Mouse (Mus musculus) midbrain, embryonic 11.5 days (tissue): ENCODE measurements around the gene Specc1l. TPM values are rescaled to one million over a fixed set of nuclear protein-coding genes. Genes with fewer than 3 reads are reported as not detected.

Source experiments
- ATAC-seq: fragments of 200-750 bp; cut with Nextera tagmentation; 2 replicates; pipeline ENCODE4 v1.8.0; 2017; ENCODE audit warnings: moderate TSS enrichment, moderate library complexity; ENCODE audit not compliant: low FRiP score
- DNase-seq: peaks from one replicate; pipeline ENCODE4 v3.0.0; 2015; ENCODE audit warnings: low spot score; ENCODE audit errors: missing footprints
- H3K27ac ChIP-seq: fragments of 300-500 bp; sonication (generic); 2 replicates; pipeline ENCODE4 v1.5.1; 2014; ENCODE audit warnings: low read depth, low read length
- H3K27me3 ChIP-seq: fragments of 300-500 bp; sonication (generic); 2 replicates; pipeline ENCODE4 v1.6.1; 2014; ENCODE audit warnings: mild to moderate bottlenecking, low read length, moderate library complexity, mixed read lengths; ENCODE audit not compliant: control insufficient read depth, insufficient read depth
- H3K36me3 ChIP-seq: fragments of 300-500 bp; sonication (generic); 2 replicates; pipeline ENCODE4 v1.6.1; 2014; ENCODE audit warnings: mild to moderate bottlenecking, low read length, moderate library complexity, mixed read lengths; ENCODE audit not compliant: control insufficient read depth, insufficient read depth
- H3K4me1 ChIP-seq: fragments of 300-500 bp; sonication (generic); 2 replicates; pipeline ENCODE4 v1.6.1; 2014; ENCODE audit warnings: low read length; ENCODE audit not compliant: control insufficient read depth, insufficient read depth
- H3K4me2 ChIP-seq: fragments of 300-500 bp; sonication (generic); 2 replicates; pipeline ENCODE4 v1.6.1; 2014; ENCODE audit warnings: mild to moderate bottlenecking, moderate library complexity
- H3K4me3 ChIP-seq: fragments of 300-500 bp; sonication (generic); 2 replicates; pipeline ENCODE4 v1.5.1; 2014; ENCODE audit warnings: low read depth, low read length
- H3K9ac ChIP-seq: fragments of 300-500 bp; sonication (generic); 2 replicates; pipeline ENCODE4 v1.6.1; 2014; ENCODE audit warnings: low read length
- H3K9me3 ChIP-seq: fragments of 300-500 bp; sonication (generic); 2 replicates; pipeline ENCODE4 v1.6.1; 2016; ENCODE audit warnings: low read length; ENCODE audit not compliant: control insufficient read depth
- WGBS: fragments of 180-500 bp; shearing (Covaris S2); extraction: QIAGEN DNeasy Blood & Tissue Kit; methylation state at CpG from one replicate; pipeline ENCODE4 v1.1.7; 2014; 5-methylcytosine and 5-hydroxymethylcytosine counted together
- polyA plus RNA-seq: library from polyadenylated mRNA; unstranded; fragments of >200 nt; fragmentation: Nextera tagmentation; extraction: Ambion mirVana; gene quantifications from 2 replicates; pipeline ENCODE4 v1.2.1, GENCODE M21; 2014

Specc1l gene
- 22.8 and 23.2 TPM in 2 replicates for polyA plus RNA-seq

DNA sequence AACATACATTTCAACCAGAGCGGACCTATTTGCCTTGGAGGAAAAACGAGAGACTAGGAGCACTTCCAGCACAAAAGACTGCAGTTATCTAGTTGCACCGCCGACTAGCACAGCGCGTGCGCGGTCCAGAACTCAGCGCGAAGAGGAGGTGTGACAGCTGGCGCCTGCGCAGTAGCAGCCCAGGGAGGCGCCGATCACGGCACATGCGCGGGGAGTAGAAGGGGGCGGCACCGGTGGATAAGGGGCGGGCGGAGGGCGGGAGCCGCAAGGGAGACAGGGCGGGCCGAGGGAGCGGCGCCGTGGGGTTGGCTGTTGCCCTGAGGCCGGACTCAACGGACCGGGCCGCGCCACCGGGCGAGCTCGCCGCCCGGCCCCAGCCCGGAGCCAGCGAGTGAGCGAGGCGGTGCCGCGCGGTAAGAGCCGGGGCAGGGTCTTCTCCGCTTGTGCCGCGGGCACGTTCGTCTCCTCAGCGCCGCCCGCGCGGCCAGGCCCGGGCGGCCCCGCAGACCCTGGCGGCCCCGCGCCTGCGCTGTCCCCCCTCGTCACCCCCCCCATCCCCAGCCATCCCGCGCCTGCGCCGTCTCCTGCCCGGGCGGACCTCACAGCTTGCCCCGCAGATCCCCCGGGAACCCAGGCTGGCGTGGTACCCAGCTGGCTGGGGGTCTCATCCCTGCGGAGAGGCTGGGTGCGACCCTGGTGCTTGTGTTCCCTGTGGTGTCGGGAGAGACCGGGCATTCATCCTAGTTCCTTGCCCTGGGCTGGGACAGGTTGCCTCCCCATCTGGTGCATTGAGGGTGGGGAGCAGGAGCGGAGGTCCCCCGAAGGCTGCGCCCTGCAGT, at the start of gene Specc1l:
TSS of gene Specc1l (plus strand) at position 267 of the 839 bp plus-strand sequence.
- peak within 1 kb of the TSS; percentile 76 for H3K4me2 ChIP-seq
- under 1% methylated on average over 49 of the region's 80 CpGs for WGBS

GRCm38 (mm10) chr10:75165825-75166481, 45.9 kb upstream of the Specc1l start:
- Histone ChIP-seq H3K4me1 (no peaks in the 10 kb centered on the region), H3K27ac (no peak overlapping the region), H3K27me3 (no peaks in the 10 kb centered on the region), H3K4me3 (no peak overlapping the region), H3K9ac (no peak overlapping the region), H3K36me3 (peaks cover 10% of the 10 kb centered on the region), H3K4me2 (no peak overlapping the region), H3K9me3 (no peaks in the 10 kb centered on the region)
- peak; percentile 79 for DNase-seq
- WGBS = 79% methylated on average over 10 of the region's 10 CpGs
- no peak for ATAC-seq

More for the DNA sequence above, at the start of gene Specc1l:
- DNase-seq (peak; percentile 99), ATAC-seq (peak; percentile 99)
- H3K9me3 ChIP-seq = no peaks in the 10 kb centered on the region
- no peaks in the 10 kb centered on the region for H3K36me3 ChIP-seq
- peak within 1 kb of the TSS; percentile 73 for H3K4me3 ChIP-seq
- H3K4me1 ChIP-seq = peaks cover 6% of the 10 kb centered on the region; the same call in 1 of the 2 replicates
- peak within 1 kb of the TSS; percentile 97 for H3K27ac ChIP-seq
- H3K27me3 ChIP-seq = no peaks in the 10 kb centered on the region
- peak within 1 kb of the TSS; percentile 87 for H3K9ac ChIP-seq

- no peak overlapping the region for H3K27ac ChIP-seq
- H3K9ac ChIP-seq = no peak overlapping the region
- no peak overlapping the region for H3K4me3 ChIP-seq
- peaks cover 9% of the 10 kb centered on the region for H3K36me3 ChIP-seq
- DNase-seq (peak; percentile 75), ATAC-seq (no peak)
- 94% methylated on average over 4 of the region's 4 CpGs for WGBS
- H3K4me1 ChIP-seq = no peaks in the 10 kb centered on the region
- H3K27me3 ChIP-seq = no peaks in the 10 kb centered on the region
- H3K4me2 ChIP-seq = no peak overlapping the region
- no peaks in the 10 kb centered on the region for H3K9me3 ChIP-seq
Measured at GRCm38 (mm10) chr10:75166601-75167000, 45.3 kb upstream of the Specc1l start.

- H3K4me1 ChIP-seq = no peaks in the 10 kb centered on the region
- H3K27ac ChIP-seq = no peak overlapping the region
- ATAC-seq (no peak), DNase-seq (no peak)
- no peaks in the 10 kb centered on the region for H3K27me3 ChIP-seq
- WGBS = 83% methylated on average over 12 of the region's 12 CpGs
- H3K9ac ChIP-seq = no peak overlapping the region
- no peak overlapping the region for H3K4me2 ChIP-seq
- no peak overlapping the region for H3K4me3 ChIP-seq
- H3K36me3 ChIP-seq = peaks cover 6% of the 10 kb centered on the region
- H3K9me3 ChIP-seq = no peaks in the 10 kb centered on the region
Measured at GRCm38 (mm10) chr10:75170207-75170850, 41.5 kb upstream of the Specc1l start.

DNA sequence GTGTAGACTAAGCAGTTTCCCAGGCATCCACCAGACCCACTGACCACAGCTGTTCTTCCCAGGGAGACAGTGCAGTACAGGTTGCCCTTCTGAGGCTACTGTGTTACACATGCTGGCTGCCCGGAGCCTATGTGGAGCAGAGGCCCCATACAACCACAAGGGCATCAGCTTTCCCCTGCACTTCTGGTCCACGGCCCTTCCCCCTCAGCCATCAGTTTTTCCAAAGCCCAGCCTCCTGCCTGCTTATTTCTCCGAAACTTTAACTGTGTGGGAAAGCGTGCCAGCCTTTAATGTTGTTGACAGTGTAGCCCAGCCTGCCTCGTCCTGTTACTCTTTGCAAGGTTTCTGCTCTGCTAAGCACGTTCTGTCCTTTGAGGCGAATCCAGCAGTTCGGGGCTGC, 38.8 kb upstream of the Specc1l start:
- Histone ChIP-seq H3K9me3 (no peaks in the 10 kb centered on the region), H3K4me3 (no peak overlapping the region), H3K27me3 (no peaks in the 10 kb centered on the region), H3K4me2 (no peak overlapping the region), H3K9ac (no peak overlapping the region), H3K27ac (no peak overlapping the region), H3K4me1 (no peaks in the 10 kb centered on the region), H3K36me3 (peaks cover 8% of the 10 kb centered on the region)
- WGBS = 79% methylated on average over 8 of the region's 8 CpGs
- DNase-seq (no peak), ATAC-seq (no peak)

GRCm38 (mm10) chr10:75173712-75174111, 38.2 kb upstream of the Specc1l start:
- ATAC-seq = no peak
- Histone ChIP-seq H3K36me3 (peaks cover 10% of the 10 kb centered on the region; the same call in 1 of the 2 replicates), H3K4me2 (no peak overlapping the region), H3K4me1 (no peaks in the 10 kb centered on the region), H3K27ac (no peak overlapping the region), H3K9ac (no peak overlapping the region), H3K9me3 (no peaks in the 10 kb centered on the region), H3K27me3 (no peaks in the 10 kb centered on the region), H3K4me3 (no peak overlapping the region)
- WGBS = 79% methylated on average over 12 of the region's 12 CpGs
- no peak for DNase-seq

DNA sequence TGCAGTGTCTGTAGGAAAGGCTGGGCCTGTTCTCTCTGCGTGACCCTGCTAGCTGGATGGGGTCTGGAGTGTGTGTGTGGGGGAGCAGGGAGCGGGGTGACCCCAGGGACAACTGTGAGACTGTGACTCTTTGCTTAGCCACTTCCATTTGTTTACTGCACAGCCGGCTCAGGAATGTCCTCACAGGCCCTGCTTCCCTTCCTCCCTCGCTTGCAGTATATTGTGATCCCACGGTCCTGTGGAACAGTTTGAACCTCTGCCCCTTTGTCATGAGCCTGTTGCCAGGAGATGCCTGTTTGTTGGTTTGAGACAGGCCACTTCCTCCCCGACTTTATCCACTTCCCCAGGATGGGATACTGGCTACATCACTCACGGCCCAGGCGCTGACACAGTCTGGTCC, 35.4 kb upstream of the Specc1l start:
- no peak overlapping the region for H3K4me2 ChIP-seq
- no peak overlapping the region for H3K9ac ChIP-seq
- 81% methylated on average over 8 of the region's 8 CpGs for WGBS
- H3K27me3 ChIP-seq = no peaks in the 10 kb centered on the region
- no peak for DNase-seq
- no peaks in the 10 kb centered on the region for H3K4me1 ChIP-seq
- no peak overlapping the region for H3K4me3 ChIP-seq
- ATAC-seq = no peak
- H3K9me3 ChIP-seq = no peaks in the 10 kb centered on the region
- H3K27ac ChIP-seq = no peak overlapping the region
- peaks cover 14% of the 10 kb centered on the region for H3K36me3 ChIP-seq

DNA sequence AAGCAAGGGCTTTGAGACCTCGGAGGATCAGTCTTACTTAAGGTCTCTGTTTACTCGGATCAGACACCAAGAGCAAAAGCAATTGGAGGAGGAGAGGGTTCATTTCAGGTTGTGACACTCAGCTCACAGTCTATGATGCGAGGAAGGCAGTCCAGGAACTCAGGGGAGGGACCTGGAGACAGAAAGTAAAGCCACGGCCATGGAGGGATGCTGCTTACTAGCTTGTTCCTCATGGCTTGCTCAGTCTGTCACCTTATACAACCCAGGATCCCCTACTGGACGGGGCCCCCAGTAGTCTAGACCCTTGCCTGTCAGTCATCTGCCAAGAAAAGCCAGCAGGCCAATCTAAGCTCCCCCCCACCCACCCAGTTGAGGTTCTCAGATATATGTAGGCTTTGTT, 33.0 kb upstream of the Specc1l start:
- H3K9me3 ChIP-seq = no peaks in the 10 kb centered on the region
- ATAC-seq (no peak), DNase-seq (no peak)
- no peaks in the 10 kb centered on the region for H3K27me3 ChIP-seq
- H3K9ac ChIP-seq = no peak overlapping the region
- 88% methylated on average over 5 of the region's 5 CpGs for WGBS
- no peak overlapping the region for H3K4me3 ChIP-seq
- no peaks in the 10 kb centered on the region for H3K4me1 ChIP-seq
- H3K36me3 ChIP-seq = peaks cover 14% of the 10 kb centered on the region
- no peak overlapping the region for H3K27ac ChIP-seq
- no peak overlapping the region for H3K4me2 ChIP-seq
